In genomic region chr7:84684675-84685074, GRCm38 (mm10) we compare ENCODE assay signal across 19 mouse cellular contexts.
"Had no signal": no experiment of that assay in that cellular context is flagged by ENCODE, and none has a peak within 500 bp of the region (broad histone marks: within the 10 kb centered on the region; RNA-seq: fewer than 3 reads in every experiment).

No protein-coding gene starts in this region.

- H3K27me3 ChIP-seq: midbrain, embryonic 12.5 days; neural tube, embryonic 13.5 days; neural tube, embryonic 15.5 days had no signal

- ATAC-seq: midbrain, embryonic 16.5 days had no signal

- H3K4me2 ChIP-seq: lung, embryonic 14.5 days; midbrain, embryonic 12.5 days; neural tube, embryonic 13.5 days; neural tube, embryonic 15.5 days had no signal

- H3K9me3 ChIP-seq: midbrain, embryonic 10.5 days; midbrain, embryonic 12.5 days; neural tube, embryonic 13.5 days; neural tube, embryonic 15.5 days had no signal

- H3K36me3 ChIP-seq: midbrain, embryonic 10.5 days; midbrain, embryonic 12.5 days; neural tube, embryonic 13.5 days; neural tube, embryonic 15.5 days had no signal

- H3K9ac ChIP-seq: lung, embryonic 14.5 days; midbrain, embryonic 12.5 days; neural tube, embryonic 13.5 days; neural tube, embryonic 15.5 days had no signal

- DNase-seq: lung, adult 18-20 months; lung, embryonic 14.5 days; lung, postnatal 10 days; lung, postnatal 4 days; midbrain, embryonic 14.5 days; retina, postnatal 1 day; right cerebral cortex, adult 18-20 months; right cerebral cortex, postnatal 25 days; right cerebral cortex, postnatal 4 days; spleen, adult 18-20 months; thymus, adult 18-20 months; thymus, postnatal 14 days; thymus, postnatal 4 days had no signal

- H3K27ac ChIP-seq: midbrain, embryonic 10.5 days; midbrain, embryonic 12.5 days; neural tube, embryonic 13.5 days; neural tube, embryonic 15.5 days had no signal

- H3K4me3 ChIP-seq: midbrain, embryonic 10.5 days; midbrain, embryonic 12.5 days; myocyte; neural tube, embryonic 13.5 days; neural tube, embryonic 15.5 days had no signal
